In genomic region chr1:172286740-172287139, GRCm38 (mm10) we compare ENCODE assay signal across 23 mouse cellular contexts. TPM values are rescaled to one million over a fixed set of nuclear protein-coding genes. Genes with fewer than 3 reads are reported as not detected.
"Had no signal": no experiment of that assay in that cellular context is flagged by ENCODE, and none has a peak within 500 bp of the region (broad histone marks: within the 10 kb centered on the region; RNA-seq: fewer than 3 reads in every experiment).

No protein-coding gene starts in this region.

- H3K27ac ChIP-seq: lung, embryonic 15.5 days; macrophage; midbrain, embryonic 13.5 days; midbrain, embryonic 15.5 days; neural tube, embryonic 12.5 days; stomach, embryonic 15.5 days; stomach, postnatal 0 days had no signal

- ATAC-seq: lung, postnatal 0 days; midbrain, embryonic 13.5 days; midbrain, embryonic 15.5 days had no signal

- H3K4me3 ChIP-seq: lung, embryonic 15.5 days; megakaryocyte, embryonic 14.5 days; midbrain, embryonic 13.5 days; midbrain, embryonic 15.5 days; neural tube, embryonic 12.5 days; stomach, embryonic 15.5 days had no signal

- DNase-seq: lung, adult 2 months; lung, postnatal 14 days; lung, postnatal 36 days; right cerebral cortex, postnatal 14 days; thymus, adult 2 months; thymus, postnatal 25 days; thymus, postnatal 4 days had no signal

RNA-seq across cellular contexts. Expression of gene Atp1a2, which starts 11.1 kb away (rescaled TPM):
- total RNA-seq: megakaryocyte progenitor cell, adult 5-6 weeks; monocyte, adult 5-6 weeks; neutrophil, adult 5-6 weeks had no signal
- polyA plus RNA-seq: macrophage had no signal

RNA-seq across cellular contexts. Expression of gene Atp1a4, which starts 28.5 kb away (rescaled TPM):
- total RNA-seq: megakaryocyte progenitor cell, adult 5-6 weeks; monocyte, adult 5-6 weeks; neutrophil, adult 5-6 weeks had no signal
- polyA plus RNA-seq: lung, embryonic 15.5 days; macrophage; midbrain, embryonic 11.5 days; midbrain, embryonic 13.5 days; midbrain, embryonic 15.5 days; midbrain, postnatal 0 days; neural tube, embryonic 12.5 days; neural tube, embryonic 14.5 days; spleen, adult 2 months; stomach, embryonic 15.5 days; stomach, postnatal 0 days had no signal

RNA-seq across cellular contexts. Expression of gene Kcnj9, which starts 42.4 kb away (rescaled TPM):
- total RNA-seq: megakaryocyte progenitor cell, adult 5-6 weeks; monocyte, adult 5-6 weeks; neutrophil, adult 5-6 weeks had no signal
- polyA plus RNA-seq: lung, adult 2 months; lung, postnatal 0 days had no signal

RNA-seq across cellular contexts. Expression of gene Kcnj10, which starts 54.3 kb away (rescaled TPM):
- total RNA-seq: monocyte, adult 5-6 weeks; neutrophil, adult 5-6 weeks had no signal
